Mouse (Mus musculus) mouse trophoblast stem cell (cell line): ENCODE data around the gene Eid2b.
"Not testable (repeated sequence)": the region's sequence is repeated elsewhere in the genome, so short reads cannot be mapped to it uniquely, and the experiment has no call there.

ENCODE experiments used
- in situ Hi-C, 2 experiments: fragments of 300-500 bp; cut with MseI, MboI; formaldehyde crosslinking; loops; 2 replicates in 1 of 2; 3 replicates in 1 of 2; pipeline ENCODE4 v1.15.1; 2025

Eid2b gene

DNA sequence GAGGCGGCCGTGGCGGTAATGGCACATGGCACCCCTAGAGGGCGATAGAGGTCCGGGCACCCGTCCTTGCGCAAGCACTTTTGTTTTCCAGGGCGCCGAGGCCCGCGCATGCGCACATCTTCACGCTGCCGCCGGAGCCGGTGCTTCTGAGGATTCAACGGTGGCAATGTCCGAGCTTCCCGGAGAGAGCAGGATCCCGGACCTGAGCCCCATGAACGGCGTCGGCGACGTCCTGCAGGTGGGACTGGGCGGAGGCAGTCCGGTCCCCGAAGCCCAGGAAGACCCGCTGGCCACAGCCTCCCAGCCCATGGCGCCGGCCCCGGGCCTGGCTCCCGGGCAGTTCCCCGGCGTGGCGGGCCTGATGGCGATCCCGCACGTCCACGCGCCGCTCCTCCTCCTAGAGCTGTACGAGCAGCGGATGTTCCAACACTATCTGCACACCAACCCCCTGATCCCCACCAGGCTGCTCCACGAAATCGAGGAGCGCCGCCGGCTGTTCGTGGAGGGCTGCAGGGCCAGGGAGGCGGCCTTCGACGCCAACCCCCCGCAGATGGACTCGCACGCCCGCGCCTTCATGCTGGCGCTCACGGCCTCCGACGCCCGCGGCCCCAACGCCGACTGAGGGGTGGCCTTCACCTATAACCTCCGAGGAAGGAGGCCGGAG is at the start of gene Eid2b:
TSS of gene Eid2b (plus strand) at position 125 of the 664 bp plus-strand sequence.
- in situ Hi-C loops = no loop called here

DNA sequence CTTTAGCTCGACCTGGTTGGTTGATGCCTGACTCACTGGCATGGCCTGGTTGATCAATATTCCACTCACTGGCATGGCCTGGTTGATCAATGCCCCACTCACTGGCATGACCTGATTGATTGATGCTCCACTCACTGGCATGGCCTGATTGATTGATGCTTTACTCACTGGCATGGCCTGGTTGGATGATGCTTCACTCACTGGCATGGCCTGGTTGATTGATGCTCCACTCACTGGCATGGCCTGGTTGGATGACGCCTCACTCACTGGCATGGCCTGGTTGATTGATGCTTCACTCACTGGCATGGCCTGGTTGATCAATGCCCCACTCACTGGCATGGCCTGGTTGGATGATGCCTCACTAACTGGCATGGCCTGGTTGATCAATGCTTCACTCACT is 33.6 kb upstream of the Eid2b start:
- in situ Hi-C loops = not testable (repeated sequence)

DNA sequence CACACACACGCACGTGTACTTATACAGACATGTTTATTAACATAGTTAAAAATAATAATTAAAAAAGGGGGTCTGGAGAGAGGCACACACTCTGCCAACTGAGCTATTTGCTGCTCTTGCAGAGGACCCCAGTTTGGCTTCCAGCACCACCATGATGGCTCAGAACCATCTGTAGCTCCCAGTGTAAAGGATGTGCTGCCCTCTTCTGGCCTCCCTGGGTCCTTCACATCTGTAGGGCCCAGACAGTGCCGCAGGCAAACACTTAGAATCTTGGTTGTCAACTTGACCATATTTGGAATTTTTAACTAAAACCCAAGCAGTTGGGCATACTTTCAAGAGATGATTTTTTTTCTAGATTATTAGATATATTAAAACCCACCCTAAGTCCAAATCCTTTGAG is 28.6 kb upstream of the Eid2b start:
- in situ Hi-C loops = no loop called here

DNA sequence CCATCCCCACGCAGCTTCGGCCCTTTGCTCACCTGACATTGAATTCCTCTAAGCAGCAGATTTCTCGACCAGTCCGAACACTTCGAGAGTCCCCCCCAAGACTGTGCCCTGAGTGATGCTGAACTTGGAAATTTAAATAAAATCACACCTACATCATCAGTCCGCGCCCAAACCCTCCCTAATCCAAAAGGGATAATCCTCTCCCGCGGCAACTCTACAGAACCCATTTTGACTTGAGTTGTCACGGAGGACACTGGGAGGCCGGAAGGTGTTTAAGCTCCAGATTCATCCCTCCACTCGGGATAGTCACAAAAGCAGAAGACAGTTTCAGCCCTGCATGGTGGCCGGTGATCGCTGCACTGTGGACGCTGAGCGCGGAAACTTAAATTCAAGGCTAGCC is 25.6 kb upstream of the Eid2b start:
- in situ Hi-C loops = loop anchor here in 1 of 2 experiments (5.0 kb wide), 1 partner anchor 45 kb away; no protein-coding TSS in a partner anchor

DNA sequence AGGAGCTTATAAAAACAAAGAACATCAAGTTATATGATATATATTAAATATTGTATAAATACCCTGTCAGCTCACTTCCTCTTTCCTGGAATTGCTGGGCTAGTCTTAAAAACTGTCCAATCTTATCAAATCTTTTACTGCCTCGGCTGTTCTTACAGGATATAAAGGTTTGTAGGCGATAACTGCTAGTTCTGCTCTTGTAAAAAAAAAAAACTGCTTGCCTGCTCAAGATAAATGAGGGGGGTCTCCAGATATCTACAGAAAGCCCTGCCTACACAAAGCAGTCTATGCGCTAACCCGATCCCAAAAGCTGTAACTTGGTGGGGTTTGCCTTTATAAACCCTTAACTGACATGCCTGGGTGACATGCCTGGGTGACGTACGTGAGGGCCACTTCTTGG is 22.9 kb upstream of the Eid2b start:
- in situ Hi-C loops = loop anchor here in 1 of 2 experiments (5.0 kb wide), 1 partner anchor 47 kb away; no protein-coding TSS in a partner anchor

DNA sequence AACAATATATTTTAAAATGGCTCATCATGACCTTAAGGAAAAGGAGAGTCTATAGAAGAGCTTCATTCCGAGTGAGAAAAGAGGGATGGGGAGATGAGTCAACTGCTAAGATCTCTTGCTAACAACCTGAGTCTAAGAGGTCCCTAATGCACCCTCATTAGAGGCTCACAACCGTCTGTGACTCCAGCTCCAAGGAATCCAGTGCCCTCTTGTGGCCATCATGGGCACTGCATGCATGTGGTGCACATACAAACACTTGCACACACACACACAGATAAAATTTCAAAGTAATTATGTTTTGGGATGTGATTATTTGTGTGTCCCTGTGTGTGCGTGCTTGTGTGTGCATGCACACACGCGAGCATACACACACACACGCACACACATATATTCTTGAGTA is 22.1 kb upstream of the Eid2b start:
- in situ Hi-C loops = no loop called here

DNA sequence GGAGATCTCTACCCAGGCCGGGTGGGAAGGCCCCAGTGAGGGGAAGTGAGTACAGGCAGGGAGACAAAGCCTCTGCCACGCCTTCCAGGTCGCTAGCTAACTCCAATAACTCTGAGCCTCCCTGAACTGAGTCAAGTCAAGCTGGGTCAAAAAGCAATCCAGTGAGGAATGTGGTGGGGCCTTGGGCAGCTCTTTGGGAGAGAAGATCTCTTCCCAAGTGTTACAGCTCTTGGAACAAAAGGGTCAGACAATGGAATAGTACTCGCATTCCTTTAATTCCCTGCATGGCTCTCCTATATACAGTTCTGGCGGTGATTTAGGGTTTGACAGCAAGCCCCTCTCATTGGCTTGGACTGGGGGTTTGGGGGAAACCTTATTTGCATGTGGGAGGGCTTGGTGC is 14.7 kb upstream of the Eid2b start:
- in situ Hi-C loops = no loop called here

DNA sequence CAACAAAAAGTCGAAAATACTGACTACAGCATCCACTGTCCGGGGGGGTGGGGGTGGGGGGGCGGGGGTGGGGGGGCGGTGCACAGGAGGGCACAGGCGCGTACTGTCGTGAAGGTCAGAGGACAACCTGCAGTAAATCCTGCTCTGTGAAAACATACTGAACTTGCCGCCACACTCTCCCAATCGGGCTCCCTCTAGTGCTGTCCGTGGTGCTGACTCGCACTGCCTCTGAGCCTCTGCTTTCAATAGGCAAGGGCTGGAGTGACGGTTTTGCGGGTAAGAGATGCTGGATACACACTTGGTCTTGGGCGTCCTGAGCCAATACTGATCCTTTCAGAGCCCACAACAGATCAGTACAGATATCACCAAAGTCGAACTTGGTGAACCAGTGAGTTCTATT is 13.8 kb upstream of the Eid2b start:
- in situ Hi-C loops = no loop called here

DNA sequence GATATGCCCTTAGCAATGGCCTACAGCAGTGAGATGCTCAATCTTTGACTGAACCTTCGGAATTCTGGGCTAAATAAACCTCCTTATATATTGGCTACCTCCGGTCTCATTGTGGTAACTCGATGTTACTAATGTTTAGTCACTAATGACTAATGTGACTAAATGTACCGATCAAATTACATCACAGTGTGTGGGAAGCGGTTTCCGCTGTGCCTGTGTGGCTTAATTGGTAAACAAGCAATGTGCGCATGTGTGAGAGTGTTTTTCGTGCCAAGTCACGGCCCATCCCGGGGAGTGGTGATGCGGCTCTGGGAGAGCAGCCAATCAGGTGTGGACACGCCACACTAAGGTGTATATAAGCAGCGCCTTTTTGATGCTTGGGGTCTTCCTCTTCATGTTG is 12.1 kb upstream of the Eid2b start:
- in situ Hi-C loops = no loop called here

DNA sequence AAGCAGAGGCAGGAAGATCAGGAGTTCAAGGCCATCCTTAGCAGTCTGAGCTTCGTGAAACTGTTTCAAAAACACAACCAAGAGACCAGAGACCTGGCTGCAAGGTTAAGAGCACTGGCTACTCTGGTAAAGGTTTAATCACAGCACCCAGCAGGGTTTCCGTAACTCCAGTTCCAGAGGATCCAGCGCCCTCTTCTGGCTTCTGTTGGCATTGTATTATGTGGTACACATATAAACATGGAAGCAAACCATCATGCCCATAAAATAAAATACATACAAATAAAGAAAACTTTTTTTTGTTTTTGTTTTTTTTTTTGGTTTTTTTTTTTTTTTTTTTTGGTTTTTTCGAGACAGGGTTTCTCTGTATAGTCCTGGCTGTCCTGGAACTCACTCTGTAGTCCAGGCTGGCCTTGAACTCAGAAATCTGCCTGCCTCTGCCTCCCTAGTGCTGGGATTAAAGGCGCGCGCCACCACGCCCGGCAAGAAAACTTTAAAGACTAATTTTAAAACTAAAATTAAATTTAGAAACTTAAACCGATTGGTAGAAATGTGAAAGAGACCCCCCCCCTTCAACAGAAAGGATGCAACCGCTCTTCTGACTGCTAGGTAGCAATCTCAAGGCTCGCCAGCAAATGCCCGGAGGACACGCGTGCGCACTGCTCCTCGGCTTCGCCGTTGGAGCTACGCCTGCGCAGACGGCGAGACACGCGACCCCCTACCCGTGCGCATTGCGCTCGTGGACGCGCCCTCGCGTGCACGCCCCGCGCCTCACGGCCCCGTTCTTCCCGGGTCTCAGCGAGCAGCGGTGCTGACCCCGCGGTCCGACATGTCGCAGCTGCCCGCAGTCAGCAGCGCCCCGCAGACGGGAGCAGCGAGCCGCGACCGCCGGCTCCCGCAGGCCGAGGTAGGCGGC is 10.2 kb upstream of the Eid2b start, which contains the start of gene Eid2:
TSS of gene Eid2 (plus strand) at position 753 of the 913 bp plus-strand sequence.
- in situ Hi-C loops = no loop called here

DNA sequence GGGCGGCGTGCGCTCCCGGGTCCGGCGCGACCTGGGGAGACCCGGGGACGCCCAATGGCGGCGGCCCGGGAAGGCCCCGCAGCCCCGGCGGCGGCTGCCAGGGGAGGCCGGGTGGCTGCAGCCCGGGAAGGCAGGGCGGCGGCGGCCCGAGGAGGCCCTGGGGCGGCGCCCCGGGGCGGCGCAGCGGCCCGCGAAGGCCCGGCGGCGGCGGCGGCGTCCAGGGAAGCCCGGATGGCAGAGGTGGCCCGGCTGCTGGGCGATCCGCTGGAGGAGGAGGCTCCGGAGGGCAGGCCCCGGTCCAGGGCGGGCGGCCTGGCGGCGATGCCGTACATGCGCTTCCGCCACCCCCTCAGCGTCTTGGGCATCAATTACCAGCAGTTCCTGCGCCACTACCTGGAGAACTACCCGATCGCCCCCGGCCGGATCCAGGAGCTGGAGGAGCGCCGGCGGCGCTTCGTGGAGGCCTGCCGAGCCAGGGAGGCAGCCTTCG is 9.5 kb upstream of the Eid2b start:
- in situ Hi-C loops = no loop called here

DNA sequence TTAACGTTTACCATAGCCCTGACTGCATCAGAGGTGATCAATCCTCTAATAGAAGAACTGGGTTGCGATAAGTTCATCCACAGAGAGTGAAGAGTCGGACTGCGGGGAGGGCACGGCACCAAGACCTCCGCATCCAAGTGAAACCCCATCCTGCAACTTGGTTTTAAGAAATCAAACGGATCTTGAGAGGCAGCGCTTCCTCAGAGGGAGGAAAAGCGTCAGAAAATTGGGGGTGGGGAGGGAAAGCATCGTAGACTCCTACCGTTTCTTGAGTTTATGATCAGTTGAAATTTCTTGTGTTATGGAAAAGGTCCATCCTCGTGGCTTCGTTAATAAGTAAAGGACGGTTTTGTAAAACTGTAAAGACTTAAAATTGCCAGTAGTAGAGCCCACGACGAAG is 9.0 kb upstream of the Eid2b start:
- in situ Hi-C loops = no loop called here

DNA sequence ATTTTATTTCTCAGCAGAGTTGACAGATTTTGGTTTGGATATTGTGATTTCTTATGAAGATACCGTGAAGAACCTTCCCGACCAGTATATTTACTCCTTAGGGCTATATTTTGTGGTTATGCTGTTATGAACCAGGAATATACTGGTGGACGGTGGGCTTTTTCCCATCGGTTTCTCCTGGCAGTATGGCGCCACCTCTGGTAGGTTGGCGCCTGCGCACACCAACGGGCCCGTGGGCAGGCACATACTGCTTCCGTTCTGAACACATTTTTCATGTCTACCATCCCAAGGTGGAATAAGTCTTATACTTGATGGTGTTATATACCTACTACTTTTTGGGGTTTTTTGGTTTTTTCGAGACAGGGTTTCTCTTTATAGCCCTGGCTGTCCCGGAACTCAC is 8.2 kb upstream of the Eid2b start:
- in situ Hi-C loops = no loop called here

DNA sequence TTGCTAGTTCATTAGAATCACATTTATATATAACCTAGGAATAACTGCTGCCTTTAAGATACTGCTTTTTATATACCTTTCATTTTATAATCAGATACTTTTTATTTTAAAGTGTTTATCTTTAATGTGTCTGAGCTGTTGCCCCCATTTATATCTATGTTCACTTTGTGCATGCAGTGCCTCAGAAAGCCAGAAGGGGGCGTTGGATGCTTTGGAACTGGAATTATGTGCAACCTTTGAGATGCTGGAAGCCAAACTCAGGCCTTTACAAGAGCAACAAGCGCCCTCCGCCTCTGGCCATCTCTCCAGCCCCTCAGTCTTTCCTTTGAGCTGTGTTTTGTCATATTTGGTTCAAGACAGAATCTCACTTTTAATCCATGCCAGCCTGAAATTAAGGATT is 5.8 kb upstream of the Eid2b start:
- in situ Hi-C loops = no loop called here

DNA sequence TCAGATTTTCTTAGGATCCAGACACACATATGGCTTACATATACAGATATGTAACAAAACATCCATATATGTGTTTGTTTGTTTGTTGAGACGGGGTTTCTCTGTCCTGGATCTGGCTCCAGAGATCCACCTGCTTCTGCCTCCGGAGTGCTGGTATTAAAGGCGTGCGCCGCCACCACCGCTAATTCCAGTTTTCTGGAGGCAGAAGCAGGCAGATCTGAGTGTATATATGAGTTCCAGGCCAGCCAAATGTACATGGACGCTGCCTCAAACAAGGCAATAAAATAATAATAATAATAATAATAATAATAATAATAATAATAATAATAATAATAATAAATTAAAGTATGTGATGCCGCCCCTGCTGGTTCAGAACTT is 313 bp upstream of the Eid2b start:
- in situ Hi-C loops = no loop called here

DNA sequence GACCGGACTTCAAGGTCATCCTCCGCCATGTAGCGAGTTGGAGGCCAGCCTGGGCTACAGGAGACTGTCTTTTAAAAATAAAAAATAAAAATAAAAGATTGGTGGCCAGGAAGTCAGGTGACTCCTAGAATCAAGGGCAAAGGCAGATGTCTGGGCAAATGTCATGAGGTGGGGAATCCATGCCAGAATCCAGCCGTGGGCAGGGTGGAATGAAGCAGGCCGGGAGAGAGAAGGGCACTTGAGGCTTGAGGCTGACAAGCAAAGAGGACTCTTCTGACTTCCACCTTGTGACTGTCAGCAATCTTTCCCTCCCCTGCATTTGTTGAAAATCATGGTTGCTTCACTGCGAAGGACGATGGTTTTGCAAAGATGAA is 727 bp downstream of the Eid2b start:
- in situ Hi-C loops = no loop called here

DNA sequence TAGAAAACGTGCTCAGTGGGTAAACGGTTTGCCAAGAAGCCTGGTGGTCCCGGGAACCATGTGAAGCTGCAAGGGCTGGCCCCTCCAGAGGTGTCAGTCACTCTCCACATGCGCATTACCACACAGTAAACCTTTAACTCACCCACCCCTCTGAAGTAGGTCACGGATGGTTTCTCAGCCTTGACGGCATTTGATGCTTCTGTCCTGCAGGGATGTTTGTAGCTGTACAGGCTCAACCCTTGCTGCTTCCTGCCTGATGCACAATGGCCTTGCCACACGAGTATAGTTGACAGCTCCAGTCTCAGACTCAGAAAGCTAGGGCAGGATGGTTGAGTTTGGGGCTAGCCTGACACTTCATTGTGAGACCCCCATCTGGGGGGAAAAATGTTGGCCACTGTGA is 3.1 kb downstream of the Eid2b start:
- in situ Hi-C loops = no loop called here

DNA sequence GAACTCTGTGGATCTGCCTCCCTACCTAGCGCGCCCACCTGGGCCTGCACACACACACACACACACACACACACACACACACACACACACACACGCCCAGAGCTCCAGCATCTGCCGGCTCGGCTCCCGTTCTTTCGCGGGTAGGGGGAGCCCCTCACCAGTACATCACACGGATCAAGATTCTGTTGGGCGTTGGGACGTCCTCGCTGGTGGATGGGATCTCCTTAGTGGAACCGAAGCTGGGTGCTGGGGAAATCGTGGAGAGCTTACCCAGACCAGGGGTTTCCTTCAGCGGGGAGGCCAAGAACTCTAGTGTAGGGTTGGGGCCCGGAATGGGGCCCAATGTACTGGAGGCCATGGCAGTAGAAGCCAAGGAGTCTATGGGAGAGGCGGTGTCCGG is 12.6 kb downstream of the Eid2b start:
- in situ Hi-C loops = no loop called here

DNA sequence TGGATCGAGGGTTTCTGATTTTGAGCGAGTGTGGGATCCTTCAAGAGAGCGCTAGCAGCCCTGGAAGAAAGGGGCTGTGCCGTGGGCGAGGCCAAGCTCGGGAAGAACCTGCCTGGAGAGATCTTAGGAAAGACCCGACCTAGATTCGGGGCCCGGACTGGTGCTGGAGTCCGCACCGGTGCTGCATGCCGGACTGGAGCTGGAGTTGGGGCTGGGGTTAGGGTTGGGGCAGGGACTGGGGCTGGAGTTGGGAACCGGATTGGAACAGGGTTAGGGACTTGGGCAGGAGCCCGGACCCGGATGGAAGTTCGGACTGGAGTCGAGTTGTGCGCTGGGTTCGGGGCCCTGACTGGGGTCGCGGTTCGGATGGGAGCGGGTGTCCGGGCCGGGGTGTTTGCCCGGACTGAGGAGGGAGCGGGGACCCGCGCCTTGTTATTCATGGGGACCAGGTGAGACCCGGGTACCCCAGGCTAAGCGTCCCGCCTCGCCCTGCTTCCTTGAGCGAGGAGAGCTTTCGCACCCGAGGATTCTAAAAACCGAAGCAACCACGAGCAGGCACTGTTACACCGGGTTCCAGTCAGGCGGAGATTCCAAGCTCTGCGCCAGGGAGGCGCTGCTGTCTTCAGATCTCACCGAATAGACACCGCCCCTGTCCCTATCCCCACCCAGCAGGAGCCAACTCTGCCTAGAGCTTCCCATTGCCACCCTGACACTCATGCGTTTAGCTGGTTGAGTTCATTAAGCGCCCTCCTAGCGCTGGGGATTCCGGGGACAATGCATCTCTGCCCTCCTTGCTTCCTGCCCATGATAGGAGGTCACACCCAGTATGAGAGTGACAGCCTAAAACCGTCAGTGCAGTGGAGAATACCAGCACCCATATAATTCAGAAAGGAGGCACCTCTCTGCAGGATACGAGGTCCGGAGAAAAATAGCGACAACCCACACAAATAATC is 13.4 kb downstream of the Eid2b start, which contains the start of gene Selenov:
TSS of gene Selenov (minus strand) at position 549 of the 953 bp plus-strand sequence.
- in situ Hi-C loops = no loop called here

DNA sequence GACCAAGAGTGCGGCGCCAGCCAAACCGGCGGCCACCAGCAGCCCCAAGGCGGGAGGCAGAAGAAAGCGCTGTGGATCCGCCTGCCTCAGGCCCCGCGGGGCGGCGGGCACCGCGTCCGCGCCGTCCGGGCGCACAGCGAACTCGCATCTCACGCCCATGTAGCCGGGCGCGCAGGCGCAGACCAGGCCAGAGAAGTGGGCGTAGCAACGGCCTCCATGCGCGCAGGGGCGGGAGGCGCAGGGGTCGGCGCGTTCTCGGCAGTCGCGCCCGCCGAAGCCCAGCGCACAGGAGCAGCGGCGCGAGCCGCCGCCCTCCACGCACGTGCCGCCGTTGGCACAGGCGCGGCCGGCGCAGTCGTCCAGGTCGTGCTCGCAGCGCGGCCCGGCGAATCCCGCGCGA is 16.9 kb downstream of the Eid2b start:
- in situ Hi-C loops = no loop called here

DNA sequence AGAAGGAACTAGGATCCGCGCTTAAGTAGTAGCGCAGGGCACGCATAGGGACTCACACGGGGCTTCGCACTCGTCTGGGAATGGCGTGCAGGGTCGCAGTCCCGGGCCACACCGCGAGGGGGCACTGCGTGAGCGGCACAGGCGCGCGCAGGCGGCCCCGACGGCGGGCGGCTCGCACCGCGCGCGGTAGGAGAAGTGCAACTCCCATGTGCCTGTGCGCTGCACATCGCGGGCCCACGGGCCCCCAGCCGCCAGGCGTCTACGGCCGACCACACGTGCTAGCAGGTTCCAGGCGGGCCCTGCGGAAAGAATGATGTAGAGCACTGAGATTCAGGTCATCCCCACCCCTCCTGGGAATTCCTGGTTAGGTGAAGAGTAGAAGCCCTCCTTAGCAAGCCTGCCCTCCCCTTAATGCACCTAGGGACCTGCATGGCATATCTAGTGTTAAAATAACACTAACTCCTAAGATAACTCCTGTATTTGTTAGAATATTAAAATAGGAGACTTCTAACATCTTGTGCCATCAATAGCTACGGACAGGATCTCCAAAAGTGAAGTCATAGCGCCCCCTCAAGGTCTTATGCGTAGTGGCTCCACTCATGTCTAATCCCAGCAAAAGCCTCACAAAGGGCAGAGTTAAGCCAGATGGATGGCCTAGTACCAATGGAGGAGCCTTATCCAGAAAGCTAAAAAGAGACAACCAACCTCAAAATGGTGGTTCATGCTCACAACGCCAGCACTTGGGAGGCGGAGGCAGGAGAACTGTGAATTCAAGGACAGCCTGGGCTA is 21.5 kb downstream of the Eid2b start:
- in situ Hi-C loops = no loop called here
